In genomic region chr11:70658521-70658920, GRCm38 (mm10) we compare ENCODE assay signal across 14 mouse cellular contexts. TPM values are rescaled to one million over a fixed set of nuclear protein-coding genes. Genes with fewer than 3 reads are reported as not detected.
DNase-seq lines count a peak whose midpoint lies in the region; ATAC-seq lines count a peak whose summit lies in the region.
"Had no signal": no experiment of that assay in that cellular context is flagged by ENCODE, and none has a peak within 500 bp of the region (broad histone marks: within the 10 kb centered on the region; RNA-seq: fewer than 3 reads in every experiment).

No protein-coding gene starts in this region.

- H3K9ac ChIP-seq in liver, embryonic 11.5 days (ENCODE audit: low read depth, low read length) = 0 out of 2 replicates have a peak overlapping the region, but pooled peaks have one; percentile 26
- H3K9ac ChIP-seq in embryonic facial prominence, embryonic 15.5 days = 0 out of 2 replicates have a peak overlapping the region, but pooled peaks have one; percentile 1
- H3K9ac ChIP-seq: liver, embryonic 12.5 days; lung, embryonic 15.5 days had no signal

- DNase-seq in heart, embryonic 10.5 days (ENCODE audit: low spot score) = no peak
- no peak for DNase-seq in heart, adult 8-10 months (ENCODE audit: low spot score)
- DNase-seq in liver, embryonic 11.5 days (ENCODE audit: low spot score) = no peak
- no peak for DNase-seq in liver
- no peak for DNase-seq in left cerebral cortex, adult 9 months (ENCODE audit: low spot score in 2 of 2)
- DNase-seq: midbrain, embryonic 14.5 days; right cerebral cortex, postnatal 14 days; thymus, postnatal 4 days had no signal

- no peak for ATAC-seq in liver, embryonic 11.5 days (replicated peaks; ENCODE audit: low FRiP score)
- no peak for ATAC-seq in embryonic facial prominence, embryonic 15.5 days (ENCODE audit: insufficient number of reproducible peaks, low FRiP score, low TSS enrichment, low read depth)
- ATAC-seq in activated CD4-positive, CD25-positive, alpha-beta regulatory T cell, adult 4 months = no peak
- ATAC-seq: forebrain, embryonic 14.5 days; liver, embryonic 12.5 days had no signal

- H3K4me2 ChIP-seq in liver, embryonic 11.5 days = no peak overlapping the region; the same call in 1 of the 2 replicates
- H3K4me2 ChIP-seq in embryonic facial prominence, embryonic 15.5 days (replicated peaks) = 0 out of 2 replicates have a peak overlapping the region, but pooled peaks have one; percentile 6
- H3K4me2 ChIP-seq: embryonic facial prominence, embryonic 12.5 days; lung, embryonic 15.5 days had no signal

- peaks cover 52% of the 10 kb centered on the region for H3K36me3 ChIP-seq in heart, embryonic 10.5 days
- peaks cover 8% of the 10 kb centered on the region for H3K36me3 ChIP-seq in liver, embryonic 11.5 days (ENCODE audit: control insufficient read depth, insufficient read depth, low read length)
- H3K36me3 ChIP-seq in embryonic facial prominence, embryonic 15.5 days = peaks cover 29% of the 10 kb centered on the region

- H3K27ac ChIP-seq in heart, embryonic 10.5 days = peak overlapping the region; percentile 97
- H3K27ac ChIP-seq in liver, embryonic 11.5 days (ENCODE audit: low read depth, low read length) = no peak overlapping the region; the same call in 1 of the 2 replicates
- H3K27ac ChIP-seq in embryonic facial prominence, embryonic 15.5 days (replicated peaks) = 0 out of 2 replicates have a peak overlapping the region, but pooled peaks have one; percentile 0
- H3K27ac ChIP-seq: liver, embryonic 12.5 days; lung, embryonic 15.5 days had no signal

- H3K4me3 ChIP-seq in heart, embryonic 10.5 days = peak overlapping the region; percentile 100
- H3K4me3 ChIP-seq in liver, embryonic 11.5 days (ENCODE audit: low read depth, low read length) = no peak overlapping the region
- no peak overlapping the region for H3K4me3 ChIP-seq in embryonic facial prominence, embryonic 15.5 days (replicated peaks)
- H3K4me3 ChIP-seq: embryonic facial prominence, embryonic 12.5 days; liver, embryonic 12.5 days; lung, embryonic 15.5 days had no signal

- 66% methylated on average over 5 of the region's 5 CpGs for WGBS in heart, embryonic 10.5 days
- 75% methylated on average over 5 of the region's 5 CpGs for WGBS in liver, embryonic 11.5 days
- 66% methylated on average over 5 of the region's 5 CpGs for WGBS in embryonic facial prominence, embryonic 15.5 days

- no peaks in the 10 kb centered on the region for H3K27me3 ChIP-seq in heart, embryonic 10.5 days (ENCODE audit: insufficient read depth, poor library complexity, severe bottlenecking)
- no peaks in the 10 kb centered on the region for H3K27me3 ChIP-seq in liver, embryonic 11.5 days (replicated peaks; ENCODE audit: control insufficient read depth, insufficient read depth, low read length)
- no peaks in the 10 kb centered on the region for H3K27me3 ChIP-seq in embryonic facial prominence, embryonic 15.5 days
- H3K27me3 ChIP-seq: embryonic facial prominence, embryonic 12.5 days; lung, embryonic 15.5 days had no signal

- no peaks in the 10 kb centered on the region for H3K9me3 ChIP-seq in heart, embryonic 10.5 days
- H3K9me3 ChIP-seq in liver, embryonic 11.5 days (ENCODE audit: control insufficient read depth, low read length) = no peaks in the 10 kb centered on the region
- no peaks in the 10 kb centered on the region for H3K9me3 ChIP-seq in embryonic facial prominence, embryonic 15.5 days (replicated peaks)
- H3K9me3 ChIP-seq: embryonic facial prominence, embryonic 12.5 days; liver, embryonic 12.5 days; lung, embryonic 15.5 days had no signal

- peaks cover 49% of the 10 kb centered on the region for H3K4me1 ChIP-seq in heart, embryonic 10.5 days
- H3K4me1 ChIP-seq in liver, embryonic 11.5 days (replicated peaks; ENCODE audit: control insufficient read depth, insufficient read depth, low read length) = peaks cover 30% of the 10 kb centered on the region
- H3K4me1 ChIP-seq in embryonic facial prominence, embryonic 15.5 days = peaks cover 32% of the 10 kb centered on the region

RNA-seq across cellular contexts. Expression of gene Eno3, which starts 1.5 kb away (rescaled TPM):
- 188 and 256 TPM in 2 replicates for polyA plus RNA-seq in heart, embryonic 10.5 days (2016; fragmentation: Nextera tagmentation; extraction: Ambion mirVana)
- 1,000 to 10,000 TPM; 1,693 to 1,917 (median 1,770) TPM for total RNA-seq in heart, adult 8-10 months (2022)
- 19.8 and 20.1 TPM in 2 replicates for polyA plus RNA-seq in liver, embryonic 11.5 days (2014; fragmentation: Nextera tagmentation; extraction: Ambion mirVana)
- polyA plus RNA-seq in embryonic facial prominence, embryonic 15.5 days (2015; fragmentation: Nextera tagmentation; extraction: Ambion mirVana) = 81.9 and 112 TPM in 2 replicates
- 10 to 100 TPM; 20.9 to 21.4 TPM for polyA plus RNA-seq in activated CD4-positive, CD25-positive, alpha-beta regulatory T cell, adult 4 months (2017; shearing (Covaris generic))

RNA-seq across cellular contexts. Expression of gene Pfn1, which starts 4.1 kb away (rescaled TPM):
- 2,022 and 2,208 TPM in 2 replicates for polyA plus RNA-seq in heart, embryonic 10.5 days (2016; fragmentation: Nextera tagmentation; extraction: Ambion mirVana)
- total RNA-seq in heart, adult 8-10 months (2022) = 100 to 1,000 TPM; 243 to 295 (median 274) TPM
- polyA plus RNA-seq in liver, embryonic 11.5 days (2014; fragmentation: Nextera tagmentation; extraction: Ambion mirVana) = 2,285 and 2,367 TPM in 2 replicates
- polyA plus RNA-seq in embryonic facial prominence, embryonic 15.5 days (2015; fragmentation: Nextera tagmentation; extraction: Ambion mirVana) = 1,669 and 1,769 TPM in 2 replicates
- polyA plus RNA-seq in activated CD4-positive, CD25-positive, alpha-beta regulatory T cell, adult 4 months (2017; shearing (Covaris generic)) = 1,000 to 10,000 TPM; 3,856 to 4,120 TPM

RNA-seq across cellular contexts. Expression of gene Spag7, which starts 10.7 kb away (rescaled TPM):
- 204 and 209 TPM in 2 replicates for polyA plus RNA-seq in heart, embryonic 10.5 days (2016; fragmentation: Nextera tagmentation; extraction: Ambion mirVana)
- 100 to 1,000 TPM in 1 of 4 experiments, 10 to 100 TPM in 3; 89.6 to 119 (median 95.7) TPM for total RNA-seq in heart, adult 8-10 months (2022)
- polyA plus RNA-seq in liver, embryonic 11.5 days (2014; fragmentation: Nextera tagmentation; extraction: Ambion mirVana) = 132 and 146 TPM in 2 replicates
- 155 and 164 TPM in 2 replicates for polyA plus RNA-seq in embryonic facial prominence, embryonic 15.5 days (2015; fragmentation: Nextera tagmentation; extraction: Ambion mirVana)
- 100 to 1,000 TPM; 126 to 150 TPM for polyA plus RNA-seq in activated CD4-positive, CD25-positive, alpha-beta regulatory T cell, adult 4 months (2017; shearing (Covaris generic))

RNA-seq across cellular contexts. Expression of gene Slc25a11, which starts 11.2 kb away (rescaled TPM):
- polyA plus RNA-seq in heart, embryonic 10.5 days (2016; fragmentation: Nextera tagmentation; extraction: Ambion mirVana) = 207 and 246 TPM in 2 replicates
- total RNA-seq in heart, adult 8-10 months (2022) = 100 to 1,000 TPM; 640 to 724 (median 656) TPM
- polyA plus RNA-seq in liver, embryonic 11.5 days (2014; fragmentation: Nextera tagmentation; extraction: Ambion mirVana) = 115 and 126 TPM in 2 replicates
- 171 and 176 TPM in 2 replicates for polyA plus RNA-seq in embryonic facial prominence, embryonic 15.5 days (2015; fragmentation: Nextera tagmentation; extraction: Ambion mirVana)
- 100 to 1,000 TPM in 1 of 2 experiments, 10 to 100 TPM in 1; 80.4 to 124 TPM for polyA plus RNA-seq in activated CD4-positive, CD25-positive, alpha-beta regulatory T cell, adult 4 months (2017; shearing (Covaris generic))

RNA-seq across cellular contexts. Expression of gene Rnf167, which starts 11.5 kb away (rescaled TPM):
- polyA plus RNA-seq in heart, embryonic 10.5 days (2016; fragmentation: Nextera tagmentation; extraction: Ambion mirVana) = 68.3 and 74.4 TPM in 2 replicates
- 10 to 100 TPM; 53.0 to 67.3 (median 58.7) TPM for total RNA-seq in heart, adult 8-10 months (2022)
- polyA plus RNA-seq in liver, embryonic 11.5 days (2014; fragmentation: Nextera tagmentation; extraction: Ambion mirVana) = 113 and 114 TPM in 2 replicates
- 129 and 147 TPM in 2 replicates for polyA plus RNA-seq in embryonic facial prominence, embryonic 15.5 days (2015; fragmentation: Nextera tagmentation; extraction: Ambion mirVana)
- 100 to 1,000 TPM; 281 to 288 TPM for polyA plus RNA-seq in activated CD4-positive, CD25-positive, alpha-beta regulatory T cell, adult 4 months (2017; shearing (Covaris generic))
